Mouse (Mus musculus): Measurements from ENCODE around the gene Tep1. TPM values are rescaled to one million over a fixed set of nuclear protein-coding genes. Genes with fewer than 3 reads are reported as not detected.

Gene Tep1
- 12.7 and 19.3 TPM in 2 replicates for total RNA-seq (2017)

- ATAC-seq (replicated peaks; ENCODE audit: low read depth, poor library complexity, severe bottlenecking): peak; percentile 94
Measured at GRCm38 (mm10) chr14:50869889-50870804, at the start of gene Tep1. Gene Tep1 (minus strand): TSS chr14:50870560.

- ATAC-seq (replicated peaks; ENCODE audit: low read depth, poor library complexity, severe bottlenecking): no peak
Measured at GRCm38 (mm10) chr14:50911356-50911755, 41.0 kb upstream of the Tep1 start.

GRCm38 (mm10) chr14:50908126-50908525 is 37.8 kb upstream of the Tep1 start:
- ATAC-seq (replicated peaks; ENCODE audit: low read depth, poor library complexity, severe bottlenecking): no peak

- ATAC-seq (replicated peaks; ENCODE audit: low read depth, poor library complexity, severe bottlenecking): peak; percentile 62
Measured at GRCm38 (mm10) chr14:50905327-50905726, 35.0 kb upstream of the Tep1 start.

- ATAC-seq (replicated peaks; ENCODE audit: low read depth, poor library complexity, severe bottlenecking): no peak
Measured at GRCm38 (mm10) chr14:50904828-50905129, 34.4 kb upstream of the Tep1 start.

- peak; percentile 96 for ATAC-seq (replicated peaks; ENCODE audit: low read depth, poor library complexity, severe bottlenecking)
Measured at GRCm38 (mm10) chr14:50903973-50904827, 33.8 kb upstream of the Tep1 start.

- peak; percentile 53 for ATAC-seq (replicated peaks; ENCODE audit: low read depth, poor library complexity, severe bottlenecking)
Measured at GRCm38 (mm10) chr14:50897992-50898391, 27.6 kb upstream of the Tep1 start.

GRCm38 (mm10) chr14:50897374-50897765 is 27.0 kb upstream of the Tep1 start, which contains the start of gene Klhl33:
Gene Klhl33 (minus strand): TSS chr14:50897507.
- 0 out of 2 replicates have a peak, but pooled peaks have one; percentile 10 for ATAC-seq (replicated peaks; ENCODE audit: low read depth, poor library complexity, severe bottlenecking)

- no peak for ATAC-seq (replicated peaks; ENCODE audit: low read depth, poor library complexity, severe bottlenecking)
Measured at GRCm38 (mm10) chr14:50896747-50897373, 26.5 kb upstream of the Tep1 start.

- peak; percentile 51 for ATAC-seq (replicated peaks; ENCODE audit: low read depth, poor library complexity, severe bottlenecking)
Measured at GRCm38 (mm10) chr14:50895985-50896746, 25.8 kb upstream of the Tep1 start.

GRCm38 (mm10) chr14:50895407-50895806 is 25.0 kb upstream of the Tep1 start:
- no peak for ATAC-seq (replicated peaks; ENCODE audit: low read depth, poor library complexity, severe bottlenecking)

- peak; percentile 63 for ATAC-seq (replicated peaks; ENCODE audit: low read depth, poor library complexity, severe bottlenecking)
Measured at GRCm38 (mm10) chr14:50892541-50893459, 22.4 kb upstream of the Tep1 start.

- 0 out of 2 replicates have a peak, but pooled peaks have one; percentile 13 for ATAC-seq (replicated peaks; ENCODE audit: low read depth, poor library complexity, severe bottlenecking)
Measured at GRCm38 (mm10) chr14:50892091-50892490, 21.7 kb upstream of the Tep1 start.

- no peak for ATAC-seq (replicated peaks; ENCODE audit: low read depth, poor library complexity, severe bottlenecking)
Measured at GRCm38 (mm10) chr14:50891621-50892020, 21.3 kb upstream of the Tep1 start.

- ATAC-seq (replicated peaks; ENCODE audit: low read depth, poor library complexity, severe bottlenecking): no peak
Measured at GRCm38 (mm10) chr14:50876236-50876950, 6.0 kb upstream of the Tep1 start.

GRCm38 (mm10) chr14:50875591-50876230 is 5.4 kb upstream of the Tep1 start:
- no peak for ATAC-seq (replicated peaks; ENCODE audit: low read depth, poor library complexity, severe bottlenecking)

- no peak for ATAC-seq (replicated peaks; ENCODE audit: low read depth, poor library complexity, severe bottlenecking)
Measured at GRCm38 (mm10) chr14:50875175-50875574, 4.8 kb upstream of the Tep1 start.

GRCm38 (mm10) chr14:50871284-50871683 is 924 bp upstream of the Tep1 start:
- ATAC-seq (replicated peaks; ENCODE audit: low read depth, poor library complexity, severe bottlenecking): no peak
